Mouse (Mus musculus) mature B cell (primary cell): ENCODE measurements around the gene Grk2.

ENCODE experiments used
- in situ Hi-C: fragments of 300-500 bp; cut with MboI; formaldehyde crosslinking; loops from 2 replicates; pipeline ENCODE4 v1.14.3; 2019

Grk2 gene

GRCm38 (mm10) chr19:4303640-4303995, 2.4 kb downstream of the Grk2 start:
- in situ Hi-C loops, result no loop called here

- in situ Hi-C loops, result no loop called here
Observed at GRCm38 (mm10) chr19:4302936-4303639, 2.9 kb downstream of the Grk2 start.

DNA sequence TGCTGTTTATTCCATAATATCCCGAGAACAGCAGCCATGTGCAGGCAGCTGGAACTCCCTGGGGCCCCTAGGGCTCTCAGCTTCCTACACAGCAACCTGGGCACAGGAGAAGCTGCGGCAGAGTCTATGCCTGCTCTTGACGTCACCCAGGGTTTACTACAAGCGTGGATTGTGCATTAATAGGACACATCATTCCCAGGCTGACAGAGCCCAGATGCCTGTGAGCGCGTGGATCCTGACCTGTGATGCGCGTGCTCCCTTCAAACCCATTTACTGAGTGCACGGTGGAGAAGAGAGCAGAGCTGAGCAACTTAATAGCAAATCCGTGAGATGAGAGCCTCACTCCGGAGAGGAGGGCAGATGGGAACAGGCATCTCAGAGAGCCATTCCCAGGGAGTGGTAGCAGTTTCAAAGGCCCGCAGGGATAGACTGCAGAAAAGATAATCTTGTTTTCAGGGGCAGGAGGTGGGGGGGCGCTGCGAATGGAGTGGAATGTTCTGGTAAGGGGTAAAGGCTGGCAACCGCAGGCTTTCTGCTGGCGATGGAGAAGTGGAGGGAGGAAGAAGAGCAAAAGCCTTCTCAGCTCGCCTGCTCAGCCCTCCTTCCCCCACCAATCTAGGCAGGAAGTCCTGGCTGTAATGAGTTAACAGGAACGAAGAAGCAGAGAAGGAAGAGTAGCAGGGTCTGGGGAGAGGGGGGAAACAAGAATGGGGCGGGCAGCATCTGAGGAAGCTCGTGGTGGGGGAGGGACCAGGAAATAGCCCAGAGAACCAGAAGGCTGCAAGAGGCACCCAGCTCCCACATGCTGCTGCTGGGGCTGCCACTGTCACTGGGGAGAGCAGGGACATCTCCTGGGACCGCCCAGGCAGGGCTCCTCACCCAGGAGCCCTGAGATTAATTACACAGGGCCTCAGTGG, 4.0 kb downstream of the Grk2 start:
- in situ Hi-C loops, result no loop called here

DNA sequence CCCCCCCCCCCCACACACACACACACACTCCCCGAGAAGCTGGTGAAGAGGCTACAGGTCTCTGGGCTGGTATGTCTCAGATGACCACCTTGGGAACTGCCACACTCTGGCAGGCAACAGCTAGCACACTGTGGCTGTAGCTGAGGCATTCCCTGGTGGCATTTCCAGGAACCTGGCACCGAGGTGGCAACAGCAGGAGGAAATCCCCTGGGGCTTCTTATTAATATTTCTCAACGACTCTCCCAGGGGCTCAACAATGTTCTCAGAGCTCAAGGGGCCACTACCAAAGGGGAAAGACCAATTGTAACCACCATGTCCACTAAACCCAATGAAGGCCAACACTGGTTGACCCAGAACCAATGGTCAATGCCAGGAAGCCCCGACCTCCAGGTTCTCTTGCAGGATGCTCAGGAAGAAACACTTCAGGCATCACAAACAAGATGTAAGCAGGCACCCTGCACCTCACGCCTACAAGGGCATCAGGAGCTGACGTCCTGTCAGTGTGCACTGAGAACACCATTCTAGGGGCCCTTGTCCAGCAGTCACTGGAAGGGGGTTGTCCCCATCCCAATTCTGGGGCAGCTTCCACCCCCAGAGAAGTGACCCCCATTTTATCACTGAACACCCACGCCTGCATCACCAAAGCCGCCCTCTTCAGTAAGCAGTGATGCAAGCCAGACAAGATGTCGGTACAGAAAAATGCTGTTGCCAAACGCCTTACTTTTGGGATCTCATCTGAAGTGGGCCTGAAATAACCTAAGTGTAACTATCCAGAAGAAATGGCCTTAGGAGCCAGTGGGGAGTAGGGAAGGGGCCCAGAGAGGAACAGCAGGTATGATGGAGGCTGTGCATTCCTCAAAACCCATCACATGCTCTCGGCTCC, 4.9 kb downstream of the Grk2 start:
- in situ Hi-C loops, result no loop called here

DNA sequence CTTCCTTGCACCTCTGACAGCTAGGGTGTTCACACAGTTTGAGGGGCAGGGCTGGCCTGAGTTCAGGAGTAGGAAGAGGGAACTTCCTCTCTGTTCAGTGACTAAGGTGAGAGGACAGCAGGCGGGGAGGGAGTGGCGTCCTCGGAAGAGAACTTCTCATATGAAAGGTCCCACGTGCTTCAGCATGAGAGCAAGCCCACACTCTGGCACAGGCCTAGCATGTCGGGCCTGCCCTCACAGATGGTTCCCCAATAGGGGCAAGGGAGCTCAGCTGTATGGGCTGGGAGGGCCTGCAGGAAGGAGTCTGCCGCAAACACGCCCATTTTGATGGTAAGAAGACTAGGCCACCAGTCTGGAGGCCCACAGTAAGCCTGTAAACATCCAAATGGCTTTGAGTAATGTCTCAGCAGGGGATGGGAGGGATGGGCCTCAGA, 5.7 kb downstream of the Grk2 start:
- in situ Hi-C loops, result no loop called here

DNA sequence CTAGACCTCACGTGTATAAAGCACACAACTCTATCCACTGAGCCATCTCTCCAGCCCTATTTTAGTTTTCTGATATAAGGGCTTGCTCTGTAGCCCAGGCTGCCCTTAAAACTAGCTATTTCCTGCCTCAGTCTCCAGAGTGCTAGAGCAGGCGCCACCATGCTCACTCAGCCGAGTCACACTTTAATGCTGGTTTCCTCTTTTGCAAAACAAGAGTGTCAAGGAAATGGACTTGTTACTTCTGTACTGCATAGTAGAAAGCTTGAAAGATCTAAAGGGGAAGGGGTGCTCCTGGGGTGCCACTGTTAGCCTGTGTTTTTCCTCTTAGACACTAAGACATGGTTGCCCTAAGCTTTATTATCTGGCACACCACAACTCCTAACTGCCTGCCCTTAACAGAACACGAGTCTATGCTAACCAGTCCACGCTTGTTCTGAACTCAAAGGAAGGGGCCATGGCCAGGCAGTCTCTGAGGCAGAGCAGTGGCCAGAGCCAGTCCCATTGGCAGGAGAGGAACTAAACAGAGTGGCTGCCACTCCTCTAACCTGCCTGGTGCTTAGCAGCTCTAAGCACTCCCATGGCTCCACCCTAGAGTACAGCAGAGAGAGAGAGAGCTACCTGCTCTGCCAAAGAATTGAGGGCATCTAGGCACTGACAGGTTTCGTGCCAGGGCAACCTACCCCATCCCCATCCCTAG, 6.3 kb downstream of the Grk2 start:
- in situ Hi-C loops, result no loop called here

GRCm38 (mm10) chr19:4299126-4299525, 6.9 kb downstream of the Grk2 start:
- in situ Hi-C loops, result no loop called here

DNA sequence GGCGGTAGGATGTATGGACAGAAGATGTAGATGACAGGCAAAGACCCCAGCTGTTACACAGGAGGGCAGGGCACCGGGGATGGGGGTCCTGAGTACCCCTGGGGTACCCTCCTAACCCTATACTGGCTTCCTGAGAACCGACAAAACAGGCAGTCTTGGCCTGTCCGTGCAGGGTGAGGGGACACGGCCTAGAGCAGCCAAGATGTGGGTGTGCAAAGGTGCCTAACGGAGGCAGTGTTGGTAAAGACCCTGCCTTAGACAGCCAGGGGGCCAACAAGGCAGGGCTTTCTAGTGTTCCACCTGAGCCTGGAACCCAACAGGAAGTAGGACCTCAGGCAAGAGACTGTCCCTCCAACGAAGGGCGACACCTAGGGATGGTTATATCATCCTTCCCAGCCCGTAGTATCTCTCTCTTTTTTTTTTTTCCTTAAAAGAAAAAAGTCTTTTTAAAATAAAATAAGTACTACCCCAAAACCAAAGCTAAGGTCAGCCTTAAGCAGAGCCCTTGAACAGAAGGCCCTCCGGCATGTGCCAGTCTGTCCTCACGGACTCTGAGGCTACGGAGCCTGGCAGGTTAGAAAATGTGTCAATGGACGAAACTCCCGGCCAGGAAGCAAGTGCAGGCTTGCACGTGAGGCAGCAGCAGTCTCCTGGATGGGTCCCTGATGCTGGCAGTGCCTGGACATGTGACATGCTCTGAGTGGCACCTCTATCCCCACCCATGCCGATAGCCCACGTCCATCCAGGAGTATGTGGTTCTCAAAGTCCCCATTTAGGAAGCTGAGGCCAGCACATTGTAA, 7.5 kb downstream of the Grk2 start:
- in situ Hi-C loops, result no loop called here

DNA sequence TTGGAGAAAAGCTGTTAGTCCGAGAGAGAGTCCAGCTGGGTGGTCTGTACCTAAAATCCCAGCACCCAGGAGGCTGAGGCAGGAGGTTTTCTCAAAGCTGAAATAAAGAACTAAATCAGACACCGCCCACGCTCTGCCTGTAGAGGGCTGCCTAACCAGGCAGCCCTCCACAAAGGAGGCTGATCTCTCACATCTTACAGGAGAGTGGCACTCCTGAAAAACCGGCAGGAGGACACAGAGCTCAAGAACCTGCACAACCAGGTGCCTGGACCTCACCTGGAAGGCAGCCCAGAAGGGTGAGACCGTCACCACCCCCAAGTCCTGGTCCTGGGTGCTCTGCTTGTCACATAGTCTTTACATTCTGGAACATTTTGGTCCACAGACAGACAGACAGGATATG, 8.2 kb downstream of the Grk2 start:
- in situ Hi-C loops, result no loop called here

GRCm38 (mm10) chr19:4296611-4297010, 9.4 kb downstream of the Grk2 start:
- in situ Hi-C loops, result no loop called here

DNA sequence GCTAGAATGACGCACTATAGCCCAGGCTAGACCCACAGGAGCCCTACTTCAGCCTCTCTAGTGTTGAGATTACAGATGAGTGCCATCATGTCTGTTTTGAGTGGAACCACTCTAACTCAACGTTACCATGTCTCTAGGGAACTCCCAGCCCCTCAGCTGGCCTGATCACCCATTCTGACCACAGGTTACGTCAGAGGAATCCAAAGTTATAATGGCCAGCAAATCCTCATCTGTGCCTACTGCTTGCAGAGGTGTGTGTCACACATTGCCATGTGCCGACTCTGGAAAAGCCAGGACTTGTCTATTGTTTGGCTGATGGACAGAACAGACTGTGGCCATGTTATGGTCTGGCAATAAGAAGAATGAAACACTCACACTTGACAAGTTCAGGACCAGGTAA, 10.6 kb downstream of the Grk2 start:
- in situ Hi-C loops, result no loop called here

DNA sequence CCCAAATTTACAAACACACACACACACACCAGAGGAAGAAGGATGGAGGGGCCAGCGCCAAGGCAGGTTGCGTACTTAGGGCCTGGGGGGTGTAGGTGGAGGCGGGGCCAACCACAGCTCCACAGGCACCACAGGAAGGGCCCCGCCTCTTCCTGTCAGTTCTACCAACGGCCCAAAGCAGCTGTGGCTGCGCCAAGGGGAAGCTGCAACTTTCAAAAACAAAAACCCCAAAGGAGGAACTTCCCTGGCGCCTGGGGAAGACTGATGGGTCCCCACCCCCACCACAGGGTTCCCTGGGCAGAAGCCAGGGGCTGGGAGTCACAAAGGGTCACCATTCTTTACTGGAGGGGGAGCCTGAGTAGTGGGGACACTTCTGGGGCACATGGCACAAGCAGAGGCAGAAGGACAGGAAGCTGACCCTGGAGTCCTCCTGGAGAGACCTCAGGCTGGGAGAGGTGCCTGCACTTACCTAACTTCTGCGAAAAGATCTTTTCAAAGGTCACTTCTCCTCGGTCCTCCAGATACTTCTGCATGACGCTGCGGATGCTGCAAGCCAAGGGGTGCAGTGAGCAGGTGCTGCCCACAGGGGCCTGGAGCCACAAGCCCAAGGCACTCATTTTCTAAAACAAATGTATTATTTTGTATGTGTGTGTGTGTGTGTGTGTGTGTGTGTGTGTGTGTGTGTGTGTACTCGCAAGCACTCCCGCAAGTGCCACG, 11.5 kb downstream of the Grk2 start:
- in situ Hi-C loops, result loop anchor here (5.0 kb wide), 1 partner anchor 37 kb away; no protein-coding TSS in a partner anchor

DNA sequence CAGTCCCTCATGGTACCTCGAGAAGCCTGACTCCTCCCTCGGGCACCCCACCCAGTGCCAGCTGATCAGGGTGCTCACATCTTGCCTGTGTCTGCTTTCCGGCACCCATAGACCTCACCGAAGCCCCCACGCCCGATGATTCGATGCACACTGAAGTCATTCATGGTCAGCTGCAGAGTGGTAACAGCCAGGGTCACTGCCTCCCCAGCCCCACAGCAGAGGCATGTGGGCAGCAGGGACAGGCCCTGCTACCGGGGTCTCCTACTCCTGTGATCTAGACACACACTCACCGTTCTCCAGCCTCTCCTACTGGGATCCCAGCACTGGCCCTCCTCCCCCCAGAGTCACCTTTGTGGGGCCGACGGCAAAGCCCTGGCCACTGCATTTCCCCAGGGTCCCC, 14.9 kb downstream of the Grk2 start:
- in situ Hi-C loops, result loop anchor here (5.0 kb wide), 1 partner anchor 34 kb away; no protein-coding TSS in a partner anchor

- in situ Hi-C loops, result loop anchor here (5.0 kb wide), 1 partner anchor 33 kb away; no protein-coding TSS in a partner anchor
Observed at GRCm38 (mm10) chr19:4290749-4291148, 15.3 kb downstream of the Grk2 start.

- in situ Hi-C loops, result no loop called here
Observed at GRCm38 (mm10) chr19:4283653-4284052, 22.4 kb downstream of the Grk2 start.

DNA sequence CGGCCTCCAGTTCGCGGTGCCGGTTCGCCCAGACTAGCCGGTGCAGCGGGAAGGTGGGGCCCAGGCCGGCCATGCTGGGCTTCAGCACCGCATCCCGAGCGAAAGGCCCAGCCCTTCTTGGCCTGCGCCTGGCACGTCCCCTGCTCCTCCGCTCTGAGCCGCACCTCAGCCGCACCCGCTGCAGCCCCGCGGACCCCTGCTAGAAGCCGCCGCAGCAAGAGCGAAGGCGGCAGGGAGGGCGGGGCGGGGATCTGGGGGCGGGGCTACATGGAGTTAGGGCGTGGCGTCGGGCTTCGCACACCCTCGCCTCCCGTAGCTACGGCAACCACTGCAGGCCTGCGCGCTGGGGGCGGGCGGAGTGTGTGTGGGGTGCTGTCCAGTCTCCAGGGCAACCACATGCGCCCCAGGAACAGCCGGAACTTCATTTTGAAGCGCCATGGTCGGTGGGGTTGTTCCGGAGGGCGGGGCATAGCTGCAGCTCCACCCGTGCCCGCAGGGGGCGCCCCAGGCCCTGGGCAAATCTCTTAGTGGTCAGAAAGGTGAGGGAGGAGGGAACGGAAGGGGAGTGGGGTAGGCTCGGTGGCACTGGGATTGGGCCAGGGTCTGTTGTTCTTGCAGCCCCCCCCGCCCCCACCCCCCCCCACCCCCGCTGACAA, 23.0 kb downstream of the Grk2 start, which contains the start of gene Ankrd13d:
TSS of gene Ankrd13d (minus strand) at position 240 of the 656 bp plus-strand sequence.
- in situ Hi-C loops, result no loop called here

DNA sequence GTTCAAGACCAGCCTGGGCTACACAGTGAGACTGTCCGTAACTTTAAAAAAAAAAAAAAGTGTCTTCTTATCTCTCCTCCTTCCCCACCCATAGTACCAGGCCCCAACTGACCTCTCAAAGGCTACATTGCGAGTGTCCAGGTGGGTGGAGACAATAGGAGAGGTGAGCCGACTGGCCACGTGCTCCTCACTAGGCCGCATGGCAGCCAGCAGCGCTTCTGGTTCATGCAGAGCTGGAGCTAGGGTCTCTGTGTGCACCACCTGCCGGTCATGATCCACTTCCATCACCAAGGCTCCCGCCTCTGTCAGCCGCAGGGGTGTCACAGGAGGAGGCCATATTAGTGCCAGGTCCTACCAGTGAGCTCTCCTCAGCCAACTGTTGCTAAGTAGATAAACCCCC, 25.6 kb downstream of the Grk2 start:
- in situ Hi-C loops, result no loop called here

DNA sequence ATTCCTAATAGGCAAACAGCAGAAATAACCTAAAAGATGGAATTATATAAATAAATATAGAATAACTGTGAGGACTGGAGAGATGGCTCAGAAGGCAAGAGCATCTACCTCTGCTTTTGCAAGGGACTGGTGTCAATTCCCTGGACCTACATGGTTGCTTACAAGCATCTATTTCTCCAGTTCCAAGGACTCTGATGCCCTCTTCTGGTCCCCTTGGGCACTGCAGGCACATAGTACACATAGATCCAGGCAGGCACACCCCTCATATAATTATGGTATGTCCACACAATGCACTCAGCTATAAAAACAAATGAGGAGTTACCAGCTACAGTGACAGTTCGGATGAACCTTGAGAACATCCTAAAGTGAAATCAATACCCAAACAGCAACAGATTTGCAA, 26.5 kb downstream of the Grk2 start:
- in situ Hi-C loops, result no loop called here

DNA sequence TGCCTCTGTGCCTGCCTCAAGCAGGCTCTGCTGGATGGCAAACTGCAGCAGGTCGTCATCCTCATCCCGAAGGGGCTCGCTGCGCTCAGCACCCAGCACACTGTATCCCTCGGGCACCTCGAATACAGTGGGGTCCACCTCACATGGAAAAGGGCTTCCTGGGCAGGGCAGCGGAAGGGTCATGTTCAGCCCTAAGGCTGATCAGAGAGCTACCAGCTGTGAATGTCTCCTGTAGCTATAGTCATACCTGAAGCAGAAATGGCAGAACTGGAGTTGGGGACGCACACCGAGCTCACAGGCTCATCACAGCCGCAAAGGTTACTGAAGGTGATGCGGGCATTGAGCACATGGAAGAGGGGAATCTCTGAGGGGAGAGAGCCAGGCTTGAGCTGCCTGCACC, 35.0 kb downstream of the Grk2 start:
- in situ Hi-C loops, result no loop called here
